2 mouse cellular contexts compared by ENCODE assay signal in the genomic region with DNA sequence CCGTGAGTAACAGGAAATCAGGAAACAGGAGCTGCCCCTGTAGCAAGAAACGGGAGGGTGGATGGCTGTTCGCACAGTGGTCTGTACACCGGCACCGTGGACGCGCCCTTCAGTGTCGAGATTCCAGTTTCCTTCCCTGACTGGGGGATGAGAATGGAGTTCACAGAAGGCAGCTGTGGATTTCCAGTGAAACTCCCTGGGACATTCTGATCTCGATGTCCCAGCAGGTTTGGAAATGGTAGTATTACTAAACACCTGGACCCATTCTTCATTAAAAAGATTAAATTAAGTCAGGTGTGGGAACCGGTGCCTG.
TF ChIP-seq lines count a peak whose summit lies in the region.

No protein-coding gene starts in this region.

TF ChIP-seq in C2C12, 6 proteins besides CTCF, POLR2A, EP300 and RAD21:
- no peak for TF ChIP-seq USF1 (IDR thresholded peaks at IDR 0.05; ENCODE audit: low read depth)
- TF ChIP-seq MAX (IDR thresholded peaks at IDR 0.05) = no peak
- no peak for TF ChIP-seq MYOD1 (IDR thresholded peaks at IDR 0.05; ENCODE audit: control insufficient read depth, insufficient read length, low read depth)
- TF ChIP-seq FOSL1 (IDR thresholded peaks at IDR 0.05; ENCODE audit: insufficient read depth, low read length, poor library complexity, severe bottlenecking) = no peak
- no peak for TF ChIP-seq MYOG (IDR thresholded peaks at IDR 0.05; ENCODE audit: control insufficient read depth, extremely low read depth, insufficient read length)
- TF ChIP-seq CEBPB (IDR thresholded peaks at IDR 0.05; ENCODE audit: low read depth) = no peak

TF ChIP-seq in MEL, 35 proteins besides CTCF, POLR2A, EP300 and RAD21:
- no peak for TF ChIP-seq TBP (IDR thresholded peaks at IDR 0.05; ENCODE audit: low read depth, low read length)
- no peak for TF ChIP-seq USF2 (IDR thresholded peaks at IDR 0.05; ENCODE audit: borderline replicate concordance in 1 of 2, insufficient read depth in 1 of 2, low read depth in 1 of 2, low read length in 2 of 2)
- TF ChIP-seq SIN3A (IDR thresholded peaks at IDR 0.05; ENCODE audit: low read length) = 0 out of 2 replicates have a peak, but pooled peaks have one; percentile 9
